Comparison of ENCODE assay signal across 8 mouse cellular contexts in the genomic region with DNA sequence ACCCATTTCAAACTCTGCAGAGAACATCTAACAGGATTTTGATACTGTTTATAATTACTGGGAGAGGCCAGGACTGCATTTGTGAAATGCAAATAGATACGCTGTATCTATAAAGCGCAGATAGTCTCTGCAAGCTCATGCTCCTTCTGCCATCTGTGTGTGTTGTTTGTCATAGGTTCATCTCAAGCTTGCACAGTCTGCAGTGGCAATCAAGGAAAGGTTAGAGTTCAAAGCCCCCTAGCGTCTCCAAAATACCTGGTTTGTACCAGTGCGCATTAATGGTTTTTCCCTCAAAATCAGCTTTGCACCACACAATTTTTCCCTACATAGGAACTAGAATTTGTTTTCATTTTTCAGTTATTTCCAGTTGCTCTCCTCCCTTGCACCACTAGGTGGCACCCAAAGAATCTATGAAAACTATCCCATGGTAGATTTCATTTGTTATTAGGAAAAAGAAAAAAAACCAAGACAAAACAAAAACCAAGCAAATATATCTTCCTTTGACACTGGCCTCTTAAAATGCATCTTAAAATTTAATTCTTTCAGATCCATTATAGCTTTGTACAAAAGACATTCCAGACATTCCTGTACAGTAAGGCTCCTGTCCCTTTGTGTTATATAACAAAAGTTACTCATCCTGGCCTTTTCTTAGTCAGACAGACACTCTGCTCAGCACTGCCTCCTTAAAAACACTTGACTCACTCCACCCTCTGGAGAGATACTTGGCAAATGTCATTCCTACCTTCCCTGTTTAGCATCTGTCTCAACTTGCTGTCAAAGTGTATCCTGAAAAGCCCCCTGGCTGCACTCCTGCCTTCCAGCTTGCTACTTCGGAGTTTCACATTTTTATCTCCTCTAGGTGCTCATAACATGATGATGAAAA.
DNase-seq lines count a peak whose midpoint lies in the region; TF ChIP-seq lines count a peak whose summit lies in the region.

No protein-coding gene starts in this region.

- H3K4me1 ChIP-seq in CH12.LX (ENCODE audit: control insufficient read depth in 1 of 2, insufficient read depth in 2 of 2), result no peaks in the 10 kb centered on the region
- no peaks in the 10 kb centered on the region for H3K4me1 ChIP-seq in cerebellum, adult 2 months (ENCODE audit: control insufficient read depth, insufficient read depth, low read length)
- no peaks in the 10 kb centered on the region for H3K4me1 ChIP-seq in lung, adult 2 months (ENCODE audit: control insufficient read depth, insufficient read depth, low read length)

- no peaks in the 10 kb centered on the region for H3K36me3 ChIP-seq in CH12.LX (replicated peaks in 1 of 2; ENCODE audit: control insufficient read depth in 1 of 2, insufficient read depth in 1 of 2, low read length in 1 of 2)

- H3K9ac ChIP-seq in CH12.LX (ENCODE audit: insufficient read depth, low read depth), result no peak overlapping the region

- peak; percentile 27 for DNase-seq in gastrocnemius, adult 18-20 months (ENCODE audit: low spot score)
- no peak for DNase-seq in gastrocnemius, postnatal 36 days
- peak; percentile 8 for DNase-seq in CH12.LX (ENCODE audit: extremely low read depth)
- peak; percentile 9 to 14 for DNase-seq in cerebellum, adult 2 months
- DNase-seq in forelimb bud, embryonic 11.5 days (ENCODE audit: low read depth, low spot score), result peak; percentile 30
- DNase-seq in kidney, postnatal 4 days, result peak; percentile 58 to 59
- DNase-seq in lung, adult 2 months, result peak; percentile 23
- DNase-seq in right cerebral cortex, postnatal 14 days, result peak; percentile 56

- dilution Hi-C loops in CH12.LX (cut with MboI; ENCODE audit: extremely low pct_ligation_motif_present, extremely low pct_unique_long_range_greater_than_20kb, low sequenced_read_pairs), result no loop called here

- TF ChIP-seq POLR2A in CH12.LX (IDR thresholded peaks at IDR 0.05; ENCODE audit: low read depth, low read length), result no peak
- no peak for TF ChIP-seq POLR2A in cerebellum, adult 2 months (IDR thresholded peaks at IDR 0.05; ENCODE audit: borderline replicate concordance, insufficient read depth, low read length)
- no peak for TF ChIP-seq POLR2A in lung, adult 2 months (IDR thresholded peaks at IDR 0.05; ENCODE audit: borderline replicate concordance, extremely low read depth, low read depth, low read length)

- no peak overlapping the region for H3K4me3 ChIP-seq in CH12.LX (replicated peaks in 1 of 3; ENCODE audit: low read depth in 2 of 3, low read length in 2 of 3, poor library complexity in 1 of 3)
- no peak overlapping the region for H3K4me3 ChIP-seq in cerebellum, adult 2 months (replicated peaks; ENCODE audit: insufficient read depth, low read depth, low read length)
- H3K4me3 ChIP-seq in lung, adult 2 months (replicated peaks; ENCODE audit: extremely low read depth, low read depth, low read length), result no peak overlapping the region

- TF ChIP-seq RAD21 in CH12.LX (IDR thresholded peaks at IDR 0.05; ENCODE audit: low read depth, low read length), result peak; percentile 46

- H3K79me2 ChIP-seq in CH12.LX (replicated peaks; ENCODE audit: control insufficient read depth, extremely low read depth, insufficient read depth, poor library complexity, severe bottlenecking), result no peaks in the 10 kb centered on the region

- intact Hi-C loops in gastrocnemius, postnatal 36 days (cut with DNase I), result no loop called here

- no peaks in the 10 kb centered on the region for H3K9me3 ChIP-seq in CH12.LX (replicated peaks; ENCODE audit: low read length)

- TF ChIP-seq EP300 in CH12.LX (IDR thresholded peaks at IDR 0.05; ENCODE audit: low read length), result no peak

- H3K4me2 ChIP-seq in CH12.LX (ENCODE audit: insufficient read depth, low read depth, poor library complexity, severe bottlenecking), result no peak overlapping the region

- in situ Hi-C loops in CH12.LX (cut with MboI; ENCODE audit: low pct_ligation_motif_present, low pct_unique_long_range_greater_than_20kb, low sequenced_read_pairs), result no loop called here

- WGBS in cerebellum, adult 2 months, result 70% methylated on average over 5 of the region's 5 CpGs
- 69% methylated on average over 5 of the region's 5 CpGs for WGBS in lung, adult 2 months

- H3K27ac ChIP-seq in CH12.LX (ENCODE audit: insufficient read depth, low read depth), result no peak overlapping the region
- no peak overlapping the region for H3K27ac ChIP-seq in cerebellum, adult 2 months (ENCODE audit: insufficient read depth, low read length)

- H3K27me3 ChIP-seq in CH12.LX (replicated peaks), result no peaks in the 10 kb centered on the region
- H3K27me3 ChIP-seq in cerebellum, adult 2 months (ENCODE audit: control insufficient read depth, insufficient read depth, low read length), result no peaks in the 10 kb centered on the region

- TF ChIP-seq CTCF in CH12.LX (conservative IDR thresholded peaks at IDR 0.05 in 1 of 2, IDR thresholded peaks at IDR 0.05 in 1 of 2; ENCODE audit: low read depth in 2 of 2, low read length in 2 of 2), result peak; percentile 15 to 53; a peak in 2 of 4 replicates
- peak; percentile 36; the same call in 1 of the 2 replicates for TF ChIP-seq CTCF in cerebellum, adult 2 months (IDR thresholded peaks at IDR 0.05; ENCODE audit: borderline replicate concordance, insufficient read depth, low read depth, low read length)
- TF ChIP-seq CTCF in lung, adult 2 months (IDR thresholded peaks at IDR 0.05; ENCODE audit: insufficient read depth, low read length), result no peak

TF ChIP-seq in CH12.LX, 34 proteins besides CTCF, POLR2A, EP300 and RAD21:
- TF ChIP-seq JUN (IDR thresholded peaks at IDR 0.05; ENCODE audit: insufficient read depth, low read depth, low read length) (no peak), GABPA (IDR thresholded peaks at IDR 0.05; ENCODE audit: insufficient replicate concordance, low read depth, low read length) (no peak), ZMIZ1 (IDR thresholded peaks at IDR 0.05; ENCODE audit: low read depth, low read length) (no peak), CHD2 (IDR thresholded peaks at IDR 0.05; ENCODE audit: low read length) (no peak), SMC3 (IDR thresholded peaks at IDR 0.05; ENCODE audit: low read depth, low read length) (peak; percentile 25; the same call in 1 of the 2 replicates)

Comparison
In these comparisons a context has a peak if more than half of its experiments do, and no peak if none do; other contexts are left out.
1. DNase-seq: peak in gastrocnemius, adult 18-20 months (single experiment), CH12.LX (single experiment), cerebellum, adult 2 months (2 of 2), forelimb bud, embryonic 11.5 days (single experiment), kidney, postnatal 4 days (2 of 2), lung, adult 2 months (single experiment) and right cerebral cortex, postnatal 14 days (single experiment); none in gastrocnemius, postnatal 36 days (0 of 2).